Mouse (Mus musculus) heart, postnatal 0 days (tissue): ENCODE results near the gene Gm47841. TPM values are rescaled to one million over a fixed set of nuclear protein-coding genes. Genes with fewer than 3 reads are reported as not detected.

Source experiments
- ATAC-seq: fragments of 200-750 bp; cut with Nextera tagmentation; 2 replicates; pipeline ENCODE4 v1.8.0; 2017; ENCODE audit warnings: low read depth, moderate number of reproducible peaks, moderate library complexity; ENCODE audit not compliant: insufficient read depth
- DNase-seq: peaks from one replicate; pipeline ENCODE4 v3.0.0-alpha.2; 2016; ENCODE audit warnings: low spot score
- H3K27ac ChIP-seq: fragments of 300-500 bp; sonication (generic); 2 replicates; pipeline ENCODE4 v1.5.1; 2014; ENCODE audit warnings: low read depth, mild to moderate bottlenecking
- H3K27me3 ChIP-seq: fragments of 300-500 bp; sonication (generic); 2 replicates; pipeline ENCODE4 v1.6.1; 2014; ENCODE audit warnings: low read length, mixed read lengths; ENCODE audit not compliant: control insufficient read depth, insufficient read depth
- H3K36me3 ChIP-seq: fragments of 300-500 bp; sonication (generic); replicated peaks from 2 replicates; pipeline ENCODE4 v1.6.1; 2014; ENCODE audit warnings: low read length, mixed read lengths; ENCODE audit not compliant: control insufficient read depth, insufficient read depth
- H3K4me1 ChIP-seq: fragments of 300-500 bp; sonication (generic); 2 replicates; pipeline ENCODE4 v1.6.1; 2014; ENCODE audit warnings: antibody characterized with exemption; ENCODE audit not compliant: control insufficient read depth, insufficient read depth
- H3K4me2 ChIP-seq: fragments of 300-500 bp; sonication (generic); 2 replicates; pipeline ENCODE4 v1.6.1; 2014; ENCODE audit warnings: low read depth, mild to moderate bottlenecking, low read length, moderate library complexity
- H3K4me3 ChIP-seq: fragments of 300-500 bp; sonication (generic); 2 replicates; pipeline ENCODE4 v1.5.1; 2014; ENCODE audit warnings: low read depth, low read length
- H3K9ac ChIP-seq: fragments of 300-500 bp; sonication (generic); replicated peaks from 2 replicates; pipeline ENCODE4 v1.6.1; 2014; ENCODE audit warnings: low read depth, low read length, mixed read lengths
- H3K9me3 ChIP-seq: fragments of 300-500 bp; sonication (generic); replicated peaks from 2 replicates; pipeline ENCODE4 v1.6.1; 2016; ENCODE audit warnings: low read length; ENCODE audit not compliant: control insufficient read depth
- CTCF ChIP-seq: IDR thresholded peaks from 2 replicates; pipeline ENCODE4 v1.5.1; 2016; ENCODE audit warnings: antibody characterized with exemption, control low read depth, low read depth
- EP300 ChIP-seq: IDR thresholded peaks from 2 replicates; pipeline ENCODE4 v1.6.1; 2016; ENCODE audit warnings: antibody characterized with exemption, low read depth
- WGBS: fragments of 180-500 bp; shearing (Covaris S2); extraction: QIAGEN DNeasy Blood & Tissue Kit; methylation state at CpG from one replicate; pipeline ENCODE4 v1.1.7; 2014; 5-methylcytosine and 5-hydroxymethylcytosine counted together
- polyA plus RNA-seq: library from polyadenylated mRNA; unstranded; fragments of >200 nt; fragmentation: Nextera tagmentation; extraction: Ambion mirVana; gene quantifications from 2 replicates; pipeline ENCODE4 v1.2.1, GENCODE M21; 2015
- total RNA-seq: library from RNA; depleted of rRNA; stranded (reverse); fragments of >200 nt; gene quantifications from 2 replicates; pipeline ENCODE4 v1.2.3, GENCODE M21; 2014; ENCODE audit warnings: low replicate concordance; rRNA removed

Gene Gm47841
- total and polyA plus RNA-seq, 2 experiments from 2014 or later: not detected

- H3K9ac ChIP-seq: no peak overlapping the region
- H3K36me3 ChIP-seq: no peaks in the 10 kb centered on the region
- H3K9me3 ChIP-seq: no peaks in the 10 kb centered on the region
- 17% methylated on average over 4 of the region's 4 CpGs for WGBS
- H3K27ac ChIP-seq: no peak overlapping the region
- no peaks in the 10 kb centered on the region for H3K4me1 ChIP-seq
- no peak overlapping the region for H3K4me2 ChIP-seq
- no peak overlapping the region for H3K4me3 ChIP-seq
- no peaks in the 10 kb centered on the region for H3K27me3 ChIP-seq
- no peak for TF ChIP-seq EP300
- TF ChIP-seq CTCF: peak; percentile 70
- peak; percentile 33 for DNase-seq
- ATAC-seq: no peak
Measured at GRCm38 (mm10) chr15:100997090-100997489, 50.1 kb downstream of the Gm47841 start.

Other genes with a start within 250 kb of the Gm47841 start
- not detected in 2 replicates for gene Scn8a, start 177.5 kb downstream of the Gm47841 start, total RNA-seq
- gene Scn8a, start 177.5 kb downstream of the Gm47841 start, polyA plus RNA-seq: 0.11 and 0.16 TPM in 2 replicates
- 3.9 and 4.1 TPM in 2 replicates for gene Fignl2, start 31.2 kb upstream of the Gm47841 start, total RNA-seq
- 0.05 and 0.12 TPM in 2 replicates for gene Fignl2, start 31.2 kb upstream of the Gm47841 start, polyA plus RNA-seq
- not detected in 2 replicates for gene Ankrd33, start 68.4 kb upstream of the Gm47841 start, total RNA-seq
- not detected in 2 replicates for gene Ankrd33, start 68.4 kb upstream of the Gm47841 start, polyA plus RNA-seq
- 18.6 and 36.0 TPM in 2 replicates for gene Acvrl1, start 81.1 kb upstream of the Gm47841 start, total RNA-seq
- gene Acvrl1, start 81.1 kb upstream of the Gm47841 start, polyA plus RNA-seq: 9.3 and 10.4 TPM in 2 replicates
- gene Acvr1b, start 126.7 kb upstream of the Gm47841 start, total RNA-seq: 22.3 and 25.9 TPM in 2 replicates
- 5.2 and 5.8 TPM in 2 replicates for gene Acvr1b, start 126.7 kb upstream of the Gm47841 start, polyA plus RNA-seq
- 8.0 and 21.3 TPM in 2 replicates for gene Grasp, start 176.8 kb upstream of the Gm47841 start, total RNA-seq
- 2.0 and 2.3 TPM in 2 replicates for gene Grasp, start 176.8 kb upstream of the Gm47841 start, polyA plus RNA-seq
- gene Nr4a1, start 206.9 kb upstream of the Gm47841 start, total RNA-seq: 40.2 and 56.0 TPM in 2 replicates
- 7.4 and 8.6 TPM in 2 replicates for gene Nr4a1, start 206.9 kb upstream of the Gm47841 start, polyA plus RNA-seq
- gene Atg101, start 236.9 kb upstream of the Gm47841 start, total RNA-seq: 43.7 and 61.6 TPM in 2 replicates
- 48.6 and 53.4 TPM in 2 replicates for gene Atg101, start 236.9 kb upstream of the Gm47841 start, polyA plus RNA-seq
- gene 6030408B16Rik, start 245.8 kb upstream of the Gm47841 start, total RNA-seq: 6.5 and 8.4 TPM in 2 replicates
- gene 6030408B16Rik, start 245.8 kb upstream of the Gm47841 start, polyA plus RNA-seq: 6.4 and 8.1 TPM in 2 replicates